8 mouse cellular contexts compared by ENCODE assay signal in genomic region chr7:93006694-93007231, GRCm38 (mm10).
A peak's percentile ranks its signal among the peaks of the same experiment; 100 is the strongest.
DNase-seq lines count a peak whose midpoint lies in the region; ATAC-seq lines count a peak whose summit lies in the region.

No protein-coding gene starts in this region.

- peak; percentile 85 for DNase-seq in adrenal gland, postnatal 10 days
- DNase-seq in cerebellum, postnatal 36 days = peak; percentile 14 to 26
- peak; percentile 6 for DNase-seq in gastrocnemius, adult 18-20 months (ENCODE audit: low spot score)
- DNase-seq in heart, postnatal 14 days = peak; percentile 65 to 83
- DNase-seq in kidney, postnatal 36 days = peak; percentile 11 to 32
- DNase-seq in left cerebral cortex, postnatal 36 days (ENCODE audit: low spot score in 2 of 2) = peak; percentile 18 to 20
- peak; percentile 13 for DNase-seq in right cerebral cortex, postnatal 25 days

- peak; percentile 54 for ATAC-seq in megakaryocyte progenitor cell, adult 5-6 weeks (replicated peaks; ENCODE audit: poor library complexity)

- intact Hi-C loops in heart, postnatal 14 days (cut with DNase I) = loop anchor here (5.0 kb wide), 1 partner anchor 74 kb away; no protein-coding TSS in a partner anchor
- intact Hi-C loops in left cerebral cortex, postnatal 36 days (cut with DNase I) = loop anchor here (1.0 kb wide), 1 partner anchor 74 kb away; no protein-coding TSS in a partner anchor

Comparison
In these comparisons a context has a peak if more than half of its experiments do, and no peak if none do; other contexts are left out.
1. Peak in every context shown above with its lines: DNase-seq and ATAC-seq.
2. DNase-seq: peak in every context shown above with its lines; median percentile 85 in adrenal gland, postnatal 10 days; 74 in heart, postnatal 14 days; 22 in kidney, postnatal 36 days; 20 in cerebellum, postnatal 36 days; 19 in left cerebral cortex, postnatal 36 days; 13 in right cerebral cortex, postnatal 25 days; 6 in gastrocnemius, adult 18-20 months.